Mouse (Mus musculus): ENCODE results near the gene Kif27.

GRCm38 (mm10) chr13:58387948-58388347 lies 29.0 kb upstream of the Kif27 start:
- TF ChIP-seq CTCF (IDR thresholded peaks at IDR 0.05; ENCODE audit: extremely low read depth, insufficient read length, insufficient replicate concordance, low read depth, low read length) = peak; percentile 57; the same call in 1 of the 2 replicates
- TF ChIP-seq POLR2A (IDR thresholded peaks at IDR 0.05; ENCODE audit: low read depth, low read length) = no peak
